Mouse (Mus musculus) embryonic facial prominence, embryonic 11.5 days (tissue): ENCODE measurements around the gene Iqgap3. TPM values are rescaled to one million over a fixed set of nuclear protein-coding genes. Genes with fewer than 3 reads are reported as not detected.

Experiments used
- ATAC-seq: fragments of 200-750 bp; cut with Nextera tagmentation; replicated peaks from 2 replicates; pipeline ENCODE4 v1.8.0; 2017; ENCODE audit warnings: low read depth; ENCODE audit not compliant: insufficient number of reproducible peaks, low FRiP score, low TSS enrichment
- DNase-seq: peaks from one replicate; pipeline ENCODE4 v3.0.0-alpha.2; 2015; ENCODE audit warnings: low spot score
- H3K27ac ChIP-seq: fragments of 300-500 bp; sonication (generic); replicated peaks from 2 replicates; pipeline ENCODE4 v1.5.1; 2014; ENCODE audit warnings: mild to moderate bottlenecking, low read depth, low read length, control low read depth
- H3K27me3 ChIP-seq: fragments of 300-500 bp; sonication (generic); 2 replicates; pipeline ENCODE4 v1.6.1; 2014; ENCODE audit warnings: mild to moderate bottlenecking, low read length, moderate library complexity, mixed read lengths; ENCODE audit not compliant: control insufficient read depth, insufficient read depth
- H3K36me3 ChIP-seq: fragments of 300-500 bp; sonication (generic); replicated peaks from 2 replicates; pipeline ENCODE4 v1.6.1; 2014; ENCODE audit warnings: low read depth, mild to moderate bottlenecking, low read length, moderate library complexity, mixed read lengths; ENCODE audit not compliant: control insufficient read depth, insufficient read depth
- H3K4me1 ChIP-seq: fragments of 300-500 bp; sonication (generic); 2 replicates; pipeline ENCODE4 v1.6.1; 2014; ENCODE audit warnings: low read length, mixed read lengths; ENCODE audit not compliant: control insufficient read depth, insufficient read depth
- H3K4me2 ChIP-seq: fragments of 300-500 bp; sonication (generic); 2 replicates; pipeline ENCODE4 v1.6.1; 2014; ENCODE audit warnings: low read depth, mild to moderate bottlenecking, control low read depth, low read length, moderate library complexity
- H3K4me3 ChIP-seq: fragments of 300-500 bp; sonication (generic); 2 replicates; pipeline ENCODE4 v1.5.1; 2014; ENCODE audit warnings: low read depth, low read length, control low read depth
- H3K9ac ChIP-seq: fragments of 300-500 bp; sonication (generic); replicated peaks from 2 replicates; pipeline ENCODE4 v1.6.1; 2014; ENCODE audit warnings: mild to moderate bottlenecking, control low read depth, low read length
- H3K9me3 ChIP-seq: fragments of 300-500 bp; sonication (generic); replicated peaks from 2 replicates; pipeline ENCODE4 v1.6.1; 2016; ENCODE audit warnings: mild to moderate bottlenecking, low read length, inconsistent platforms, mixed read lengths; ENCODE audit not compliant: control insufficient read depth
- WGBS: fragments of 180-500 bp; shearing (Covaris S2); extraction: QIAGEN DNeasy Blood & Tissue Kit; methylation state at CpG from one replicate; pipeline ENCODE4 v1.1.7; 2014; 5-methylcytosine and 5-hydroxymethylcytosine counted together
- polyA plus RNA-seq: library from polyadenylated mRNA; unstranded; fragments of >200 nt; fragmentation: Nextera tagmentation; extraction: Ambion mirVana; gene quantifications from 2 replicates; pipeline ENCODE4 v1.2.1, GENCODE M21; 2014

Gene Iqgap3
- polyA plus RNA-seq, 1 experiment from 2014 or later = 17.8 TPM

- Histone ChIP-seq H3K27ac (no peak overlapping the region), H3K4me1 (peaks cover 3% of the 10 kb centered on the region; the same call in 1 of the 2 replicates), H3K27me3 (no peaks in the 10 kb centered on the region), H3K9ac (no peak overlapping the region), H3K9me3 (no peaks in the 10 kb centered on the region), H3K4me3 (no peak overlapping the region), H3K4me2 (no peak overlapping the region), H3K36me3 (peaks cover 6% of the 10 kb centered on the region)
- ATAC-seq (no peak), DNase-seq (no peak)
- 74% methylated on average over 6 of the region's 6 CpGs for WGBS
Observed at GRCm38 (mm10) chr3:88158991-88159390, 77.2 kb downstream of the Iqgap3 start.

- H3K36me3 ChIP-seq = peaks cover 8% of the 10 kb centered on the region
- no peak for DNase-seq
- H3K27me3 ChIP-seq = no peaks in the 10 kb centered on the region
- H3K9ac ChIP-seq = no peak overlapping the region
- H3K4me3 ChIP-seq = no peak overlapping the region
- peaks cover 3% of the 10 kb centered on the region; the same call in 1 of the 2 replicates for H3K4me1 ChIP-seq
- H3K9me3 ChIP-seq = no peaks in the 10 kb centered on the region
- 70% methylated on average over 6 of the region's 6 CpGs for WGBS
- no peak for ATAC-seq
- no peak overlapping the region for H3K27ac ChIP-seq
- no peak overlapping the region for H3K4me2 ChIP-seq
Observed at GRCm38 (mm10) chr3:88160856-88161255, 79.1 kb downstream of the Iqgap3 start.

DNA sequence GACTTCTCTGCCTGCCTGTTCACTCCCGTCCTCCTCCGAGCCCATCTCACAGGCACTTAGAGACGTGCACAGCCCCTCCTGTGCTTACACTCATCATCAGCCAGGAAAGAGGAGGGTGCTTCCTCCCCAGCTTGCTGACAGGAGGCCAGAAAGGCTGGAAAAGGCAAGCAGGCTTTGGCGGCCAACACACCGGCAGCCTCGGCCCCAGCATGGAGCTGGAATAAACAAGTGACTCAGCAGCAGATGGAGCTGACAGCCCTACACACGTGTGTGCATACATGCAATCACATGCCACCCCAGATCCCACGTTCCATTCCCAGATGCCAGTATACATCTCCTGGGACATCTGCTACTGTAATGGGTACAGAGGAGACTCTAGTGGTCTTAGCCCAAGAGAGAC is 80.5 kb downstream of the Iqgap3 start:
- H3K9ac ChIP-seq = no peak overlapping the region
- peaks cover 8% of the 10 kb centered on the region for H3K36me3 ChIP-seq
- WGBS = 85% methylated on average over 8 of the region's 8 CpGs
- DNase-seq = no peak
- no peaks in the 10 kb centered on the region for H3K27me3 ChIP-seq
- no peak for ATAC-seq
- H3K4me1 ChIP-seq = peaks cover 3% of the 10 kb centered on the region; the same call in 1 of the 2 replicates
- H3K4me2 ChIP-seq = no peak overlapping the region
- no peak overlapping the region for H3K4me3 ChIP-seq
- H3K27ac ChIP-seq = no peak overlapping the region
- no peaks in the 10 kb centered on the region for H3K9me3 ChIP-seq

DNA sequence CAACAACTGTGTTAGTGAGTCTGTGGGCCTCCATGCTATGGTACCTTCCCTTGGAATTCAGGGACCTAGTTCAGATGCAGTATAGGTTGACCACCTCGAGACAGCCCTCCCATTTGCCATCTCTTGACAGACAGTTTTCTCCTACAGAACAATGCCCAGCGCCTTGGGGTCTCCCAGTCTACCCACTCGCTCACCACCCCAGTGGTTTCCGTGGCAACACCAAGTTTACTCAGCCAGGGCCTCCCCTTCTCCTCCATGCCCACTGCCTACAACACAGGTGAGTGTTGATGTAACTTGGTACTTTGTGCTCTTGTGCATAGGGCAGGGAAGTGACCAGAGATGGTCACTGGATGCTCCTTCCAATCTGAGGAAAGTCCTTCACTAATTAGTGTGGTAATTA is 81.0 kb downstream of the Iqgap3 start:
- no peaks in the 10 kb centered on the region for H3K4me1 ChIP-seq
- no peaks in the 10 kb centered on the region for H3K9me3 ChIP-seq
- DNase-seq (no peak), ATAC-seq (no peak)
- H3K4me3 ChIP-seq = no peak overlapping the region
- H3K36me3 ChIP-seq = peaks cover 8% of the 10 kb centered on the region
- no peak overlapping the region for H3K4me2 ChIP-seq
- no peaks in the 10 kb centered on the region for H3K27me3 ChIP-seq
- H3K9ac ChIP-seq = no peak overlapping the region
- no peak overlapping the region for H3K27ac ChIP-seq
- 83% methylated on average over 4 of the region's 4 CpGs for WGBS

DNA sequence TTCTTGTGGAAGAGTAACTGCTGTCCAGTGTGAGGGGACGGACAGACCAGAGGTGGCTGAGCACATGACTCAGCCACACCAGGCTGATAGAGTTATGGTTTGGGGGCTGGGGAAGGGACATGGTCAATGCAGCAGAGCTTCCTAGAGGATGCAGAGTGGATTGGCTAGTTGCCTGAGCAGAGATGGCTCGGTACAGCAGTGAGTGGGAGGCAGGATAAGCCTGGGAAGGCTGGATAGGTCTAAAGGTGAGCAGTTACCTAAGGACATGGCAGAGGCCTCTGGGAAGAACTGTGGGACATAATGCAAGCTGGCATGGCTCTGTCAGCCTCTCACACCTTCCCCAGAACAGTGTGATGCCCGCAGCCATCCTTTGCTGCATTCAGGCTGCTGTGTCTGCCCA is 82.1 kb downstream of the Iqgap3 start:
- H3K9me3 ChIP-seq = no peaks in the 10 kb centered on the region
- ATAC-seq = no peak
- peaks cover 8% of the 10 kb centered on the region for H3K36me3 ChIP-seq
- no peaks in the 10 kb centered on the region for H3K27me3 ChIP-seq
- H3K4me1 ChIP-seq = no peaks in the 10 kb centered on the region
- no peak overlapping the region for H3K4me2 ChIP-seq
- H3K4me3 ChIP-seq = no peak overlapping the region
- WGBS = 87% methylated on average over 3 of the region's 3 CpGs
- DNase-seq = no peak
- no peak overlapping the region for H3K9ac ChIP-seq
- no peak overlapping the region for H3K27ac ChIP-seq

GRCm38 (mm10) chr3:88164263-88164662 is 82.5 kb downstream of the Iqgap3 start:
- Histone ChIP-seq H3K4me2 (no peak overlapping the region), H3K9ac (no peak overlapping the region), H3K27me3 (no peaks in the 10 kb centered on the region), H3K4me3 (no peak overlapping the region), H3K4me1 (no peaks in the 10 kb centered on the region), H3K27ac (no peak overlapping the region), H3K9me3 (no peaks in the 10 kb centered on the region), H3K36me3 (peaks cover 8% of the 10 kb centered on the region)
- ATAC-seq (no peak), DNase-seq (no peak)
- 79% methylated on average over 3 of the region's 3 CpGs for WGBS

- Histone ChIP-seq H3K4me2 (no peak overlapping the region), H3K9ac (no peak overlapping the region), H3K4me3 (no peak overlapping the region), H3K4me1 (no peaks in the 10 kb centered on the region), H3K9me3 (no peaks in the 10 kb centered on the region), H3K27me3 (no peaks in the 10 kb centered on the region), H3K36me3 (peaks cover 8% of the 10 kb centered on the region), H3K27ac (no peak overlapping the region)
- no peak for DNase-seq
- ATAC-seq = no peak
- 93% methylated on average over 5 of the region's 5 CpGs for WGBS
Observed at GRCm38 (mm10) chr3:88166056-88166455, 84.3 kb downstream of the Iqgap3 start.

GRCm38 (mm10) chr3:88170361-88170760 is 88.6 kb downstream of the Iqgap3 start:
- ATAC-seq = no peak
- Histone ChIP-seq H3K9ac (no peak overlapping the region), H3K27ac (no peak overlapping the region), H3K9me3 (no peaks in the 10 kb centered on the region), H3K27me3 (no peaks in the 10 kb centered on the region), H3K4me1 (no peaks in the 10 kb centered on the region), H3K4me3 (no peak overlapping the region), H3K36me3 (no peaks in the 10 kb centered on the region; the same call in none of the 2 replicates), H3K4me2 (no peak overlapping the region)
- no peak for DNase-seq
- WGBS = 87% methylated on average over 5 of the region's 5 CpGs
